Mouse (Mus musculus) embryo, embryonic 9.5 days (tissue): ENCODE measurements around the gene Pde6h.
"Not testable (repeated sequence)": the region's sequence is repeated elsewhere in the genome, so short reads cannot be mapped to it uniquely, and the experiment has no call there.

Experiments
- DNase-seq: peaks from one replicate; pipeline ENCODE4 v3.0.0-alpha.2; 2017; ENCODE audit errors: extremely low spot score

The Pde6h gene

DNA sequence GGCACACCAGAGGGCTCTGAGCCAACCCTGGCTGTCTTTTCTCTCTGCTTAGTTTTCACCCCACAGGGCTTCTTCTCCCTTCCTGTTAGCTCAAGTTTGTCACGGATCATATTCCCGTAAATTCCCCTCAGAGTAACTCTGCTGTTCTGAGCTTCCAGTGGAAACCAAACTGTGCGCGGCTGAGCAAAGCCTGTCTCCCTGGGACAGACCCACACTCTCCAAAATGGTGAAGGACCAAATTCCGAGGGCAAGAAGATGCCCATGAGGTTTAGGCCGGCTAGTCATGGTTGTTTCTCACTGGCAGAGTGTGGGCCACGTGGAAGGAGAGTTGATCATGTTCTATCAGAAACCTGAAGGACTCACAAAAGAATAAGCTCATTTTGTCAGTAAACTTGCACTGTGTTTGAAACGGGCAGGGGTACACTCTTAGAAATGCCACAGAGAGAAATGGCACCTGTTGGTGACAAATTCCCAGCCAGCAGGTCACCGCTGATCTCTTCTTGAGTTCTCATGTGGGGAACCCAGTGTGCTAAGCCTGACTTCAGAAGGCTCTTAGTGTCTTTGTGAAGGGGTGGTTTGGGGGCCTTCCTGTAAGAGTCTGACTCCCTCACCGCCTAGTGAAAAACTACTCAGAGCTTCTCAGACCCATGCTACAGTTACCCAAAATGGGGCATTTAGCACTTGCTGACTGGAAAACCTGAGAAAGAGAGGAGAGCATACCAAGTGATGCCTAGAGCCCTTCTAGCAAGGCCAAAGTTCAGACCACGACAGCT lies 16.7 kb downstream of the Pde6h start:
- DNase-seq, result no peak

DNA sequence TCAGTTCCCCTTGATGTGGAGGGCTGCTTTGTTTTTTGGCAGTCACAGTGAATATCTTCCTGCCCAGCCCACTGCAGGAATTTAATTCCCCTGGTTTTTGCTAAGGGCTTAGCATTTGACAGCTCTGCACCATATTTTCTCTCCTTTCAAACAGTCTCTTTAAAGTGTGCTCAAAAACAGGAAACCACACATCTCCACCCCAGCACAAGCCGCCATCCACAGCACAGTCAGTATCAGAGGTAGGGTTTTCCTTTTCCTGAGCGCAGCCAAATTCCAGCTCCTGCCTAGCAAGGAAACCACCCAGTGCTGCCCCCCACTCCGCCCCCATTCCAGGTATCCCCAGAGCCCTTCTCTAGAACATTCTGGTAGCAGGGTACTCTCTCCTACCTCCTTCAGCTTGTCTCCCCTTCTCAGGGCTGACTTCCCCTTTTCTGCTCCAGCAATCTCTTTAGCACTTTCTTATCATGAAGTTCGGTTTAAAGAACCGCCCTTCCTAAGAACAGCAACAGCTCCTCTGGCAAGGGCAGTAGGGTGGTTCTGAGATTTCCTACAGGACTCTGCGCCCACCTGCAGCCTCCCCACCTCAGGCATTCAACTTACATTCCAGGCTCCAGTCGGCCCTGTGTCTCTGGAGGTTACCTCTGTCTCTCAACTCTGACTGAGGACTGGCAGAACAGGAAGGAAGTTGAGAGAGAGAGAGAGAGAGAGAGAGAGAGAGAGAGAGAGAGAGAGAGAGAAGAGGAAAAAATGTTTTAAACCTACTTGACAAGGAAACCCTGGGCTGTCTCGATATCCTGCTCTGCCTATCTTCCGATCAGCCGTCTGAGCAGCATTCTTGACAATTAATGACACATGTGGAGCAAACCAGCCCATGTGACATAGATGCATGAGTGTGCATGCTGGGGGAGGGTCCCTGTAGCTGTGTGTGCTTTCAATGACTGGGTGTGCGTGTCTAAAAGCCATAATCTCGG lies 17.7 kb downstream of the Pde6h start, which contains the start of gene Arhgdib:
Gene Arhgdib (minus strand): TSS at position 849 of the 971 bp plus-strand sequence.
- no peak for DNase-seq

- no peak for DNase-seq
Measured at GRCm38 (mm10) chr6:136942280-136942679, 18.6 kb downstream of the Pde6h start.

DNA sequence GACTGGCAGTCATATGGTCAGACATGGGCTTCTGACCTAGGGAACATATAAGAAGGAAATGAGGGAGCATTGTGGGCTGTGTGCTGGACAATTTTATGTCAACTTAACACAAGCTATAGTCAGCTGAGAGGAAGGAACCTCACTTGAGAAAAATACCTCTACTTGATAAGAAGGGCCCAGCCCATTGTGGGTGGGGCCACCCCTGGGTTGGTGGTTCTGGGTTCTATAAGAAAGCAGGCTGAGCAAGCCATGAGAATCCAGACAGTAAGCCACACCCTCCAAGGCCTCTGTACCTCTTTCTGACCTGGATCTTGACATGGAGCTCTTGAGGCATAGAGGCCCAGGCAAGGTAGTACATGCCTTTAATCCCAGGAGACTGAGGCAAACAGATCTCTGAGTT lies 19.8 kb downstream of the Pde6h start:
- no peak for DNase-seq

- no peak for DNase-seq
Measured at GRCm38 (mm10) chr6:136944511-136944910, 20.9 kb downstream of the Pde6h start.

DNA sequence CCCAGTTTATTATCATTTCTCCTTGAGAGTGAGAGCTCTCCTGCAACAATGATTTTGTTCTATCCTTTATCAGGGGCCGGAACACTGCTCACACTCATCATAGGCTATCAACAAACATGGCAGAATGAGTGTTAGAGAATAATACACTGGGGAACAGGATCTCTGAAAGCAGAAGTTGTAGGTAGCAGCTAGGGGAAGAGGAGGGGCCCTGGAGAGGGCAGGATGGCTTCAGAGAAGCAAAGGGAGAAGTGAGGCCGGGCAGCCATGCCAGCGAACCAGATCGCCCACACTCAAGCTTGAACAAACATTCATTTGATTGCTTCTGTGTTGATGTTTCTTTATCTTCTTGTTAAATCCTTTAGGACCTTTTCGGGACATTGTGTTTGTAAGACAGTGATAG lies 22.6 kb downstream of the Pde6h start:
- no peak for DNase-seq

GRCm38 (mm10) chr6:136946943-136947342 lies 23.3 kb downstream of the Pde6h start:
- DNase-seq, result no peak

DNA sequence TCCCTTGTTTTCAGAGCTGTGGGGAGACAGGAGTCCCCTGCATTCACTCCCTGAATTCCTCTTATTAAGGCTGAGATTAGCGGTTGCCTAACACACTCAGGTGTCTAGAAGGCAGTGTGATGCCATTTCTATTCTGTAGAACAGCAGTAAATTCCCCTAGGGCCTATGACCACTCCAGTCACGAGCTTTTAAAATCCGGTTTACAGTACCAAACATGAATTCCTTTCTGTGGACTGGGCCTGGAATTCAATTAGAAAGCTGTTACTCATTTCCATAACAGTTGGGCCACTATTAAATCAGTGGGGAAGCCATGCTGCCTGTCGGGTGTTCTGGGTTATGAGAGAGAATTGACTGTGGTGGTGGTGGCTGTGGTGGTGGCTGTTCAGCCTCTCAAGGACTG lies 24.1 kb downstream of the Pde6h start:
- DNase-seq, result no peak

GRCm38 (mm10) chr6:136950171-136950570 lies 26.5 kb downstream of the Pde6h start:
- no peak for DNase-seq

DNA sequence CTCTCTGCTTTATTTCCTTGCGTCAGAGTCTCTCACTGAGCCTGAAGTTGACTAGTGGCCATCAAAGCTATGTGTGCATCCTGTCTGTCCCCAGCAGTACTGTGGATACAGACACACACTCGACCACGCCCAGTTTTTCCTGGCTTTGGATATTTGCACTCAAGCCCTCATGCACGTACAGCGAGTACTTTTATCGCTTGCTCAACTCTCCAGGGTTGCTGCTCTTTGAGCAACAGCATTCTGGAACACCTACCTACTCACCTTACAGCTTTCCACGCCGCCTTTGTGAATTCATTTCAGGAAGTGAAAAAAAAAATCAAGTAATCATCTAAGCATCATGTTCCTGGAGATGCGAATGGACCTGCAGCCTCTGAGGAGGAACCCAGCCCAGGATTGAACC lies 29.3 kb downstream of the Pde6h start:
- no peak for DNase-seq

DNA sequence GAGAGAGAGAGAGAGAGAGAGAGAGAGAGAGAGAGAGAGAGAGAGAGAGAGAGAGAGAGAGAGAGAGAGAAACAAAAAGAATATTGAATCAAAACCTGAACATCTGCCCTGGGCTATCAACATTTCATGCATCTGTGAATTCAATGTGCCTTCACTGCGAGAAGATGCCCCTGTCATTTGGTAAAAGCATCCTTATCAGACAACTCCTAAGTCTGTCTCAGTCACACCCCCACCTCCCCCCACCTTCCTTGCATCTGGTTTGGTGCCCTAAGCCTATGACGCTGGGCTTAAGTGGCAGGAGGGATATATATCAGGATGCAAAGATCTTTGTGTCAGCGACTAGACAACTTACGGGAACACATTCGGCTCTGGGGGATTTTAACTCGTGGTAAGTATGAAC lies 30.6 kb downstream of the Pde6h start:
- no peak for DNase-seq

GRCm38 (mm10) chr6:136954715-136955114 lies 31.1 kb downstream of the Pde6h start:
- no peak for DNase-seq

DNA sequence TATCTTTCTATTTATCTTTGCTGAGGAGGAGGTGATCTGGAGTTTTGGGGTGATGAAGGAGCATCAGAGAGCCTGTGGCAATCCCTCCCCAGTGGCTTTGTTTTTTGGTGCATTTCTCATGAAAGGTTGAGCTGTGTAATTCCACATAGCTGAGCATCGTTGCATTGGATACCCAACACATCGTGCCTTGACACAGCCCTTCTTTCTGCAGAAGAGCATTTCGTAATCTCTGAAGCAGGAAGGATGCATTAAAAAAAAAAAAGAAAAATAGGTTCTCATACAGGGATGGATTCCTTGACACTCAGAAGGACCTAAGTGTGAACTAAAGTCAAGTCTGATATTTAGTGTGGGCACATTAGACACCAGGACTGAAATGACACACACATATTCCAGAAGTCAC lies 31.6 kb downstream of the Pde6h start:
- no peak for DNase-seq

- no peak for DNase-seq
Measured at GRCm38 (mm10) chr6:136957062-136957461, 33.4 kb downstream of the Pde6h start.

- DNase-seq, result no peak
Measured at GRCm38 (mm10) chr6:136959131-136959530, 35.5 kb downstream of the Pde6h start.

- no peak for DNase-seq
Measured at GRCm38 (mm10) chr6:136962957-136963356, 39.3 kb downstream of the Pde6h start.

DNA sequence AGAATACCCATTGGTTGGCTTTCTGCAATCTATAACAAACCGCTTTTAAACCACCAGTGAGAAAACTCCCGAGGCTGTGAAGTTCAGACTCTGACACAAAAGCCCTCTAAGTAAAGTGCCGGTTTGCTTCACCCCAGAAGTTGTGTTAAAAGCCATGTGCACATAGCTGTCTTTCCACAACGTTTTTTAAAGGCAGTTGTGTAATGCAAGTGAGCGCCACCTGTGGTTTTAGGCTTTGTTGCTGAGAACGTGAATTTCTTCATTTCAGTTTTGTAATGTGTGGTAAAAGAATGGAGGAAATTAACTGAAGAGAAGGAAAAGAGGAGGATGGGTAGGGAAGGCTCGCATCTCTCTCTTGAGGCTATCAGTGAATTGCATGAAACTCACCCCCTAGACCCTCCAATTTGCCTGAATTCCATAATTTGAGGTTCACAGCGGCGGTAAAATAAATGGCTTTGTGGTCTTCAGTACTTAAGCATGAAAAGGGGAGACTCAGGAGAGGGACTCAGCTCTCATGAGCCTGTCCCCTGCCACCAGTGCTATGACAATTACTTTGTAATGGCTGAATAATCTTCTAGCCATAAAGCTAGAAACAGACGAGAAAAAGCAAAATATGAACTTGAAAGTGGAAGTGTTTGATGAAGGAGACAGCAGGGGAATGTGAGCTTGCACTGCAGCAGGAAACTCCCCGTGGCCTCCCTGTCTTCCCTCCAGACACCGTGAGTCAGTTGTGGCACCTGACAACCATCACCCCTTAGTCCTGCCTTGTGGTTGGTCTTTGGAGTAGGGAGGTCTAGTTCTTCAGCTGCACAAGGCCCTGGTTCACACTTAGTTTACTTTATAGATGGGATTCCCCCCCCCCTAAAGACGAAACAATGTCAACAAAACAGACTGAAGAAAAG lies 41.2 kb downstream of the Pde6h start:
- no peak for DNase-seq

GRCm38 (mm10) chr6:136965912-136966311 lies 42.3 kb downstream of the Pde6h start:
- no peak for DNase-seq

- DNase-seq, result no peak
Measured at GRCm38 (mm10) chr6:136967466-136967865, 43.8 kb downstream of the Pde6h start.

DNA sequence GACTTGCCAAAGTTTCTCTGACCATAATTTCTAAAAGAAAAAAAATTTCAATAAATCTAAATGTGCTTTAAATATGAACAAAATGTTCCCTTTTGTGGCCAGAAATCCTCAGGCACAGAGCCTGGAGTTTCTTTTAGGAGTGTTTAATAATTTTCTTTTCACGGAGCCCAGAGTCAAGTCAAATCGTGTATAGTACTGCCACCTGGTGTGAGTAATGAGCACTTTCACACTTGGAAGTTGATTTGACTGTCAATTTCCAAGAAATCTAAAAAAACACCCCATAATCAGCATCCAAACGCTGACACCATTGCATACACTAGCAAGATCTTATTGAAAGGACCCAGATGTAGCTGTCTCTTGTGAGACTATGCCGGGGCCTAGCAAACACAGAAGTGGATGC lies 45.2 kb downstream of the Pde6h start:
- not testable (repeated sequence) for DNase-seq

DNA sequence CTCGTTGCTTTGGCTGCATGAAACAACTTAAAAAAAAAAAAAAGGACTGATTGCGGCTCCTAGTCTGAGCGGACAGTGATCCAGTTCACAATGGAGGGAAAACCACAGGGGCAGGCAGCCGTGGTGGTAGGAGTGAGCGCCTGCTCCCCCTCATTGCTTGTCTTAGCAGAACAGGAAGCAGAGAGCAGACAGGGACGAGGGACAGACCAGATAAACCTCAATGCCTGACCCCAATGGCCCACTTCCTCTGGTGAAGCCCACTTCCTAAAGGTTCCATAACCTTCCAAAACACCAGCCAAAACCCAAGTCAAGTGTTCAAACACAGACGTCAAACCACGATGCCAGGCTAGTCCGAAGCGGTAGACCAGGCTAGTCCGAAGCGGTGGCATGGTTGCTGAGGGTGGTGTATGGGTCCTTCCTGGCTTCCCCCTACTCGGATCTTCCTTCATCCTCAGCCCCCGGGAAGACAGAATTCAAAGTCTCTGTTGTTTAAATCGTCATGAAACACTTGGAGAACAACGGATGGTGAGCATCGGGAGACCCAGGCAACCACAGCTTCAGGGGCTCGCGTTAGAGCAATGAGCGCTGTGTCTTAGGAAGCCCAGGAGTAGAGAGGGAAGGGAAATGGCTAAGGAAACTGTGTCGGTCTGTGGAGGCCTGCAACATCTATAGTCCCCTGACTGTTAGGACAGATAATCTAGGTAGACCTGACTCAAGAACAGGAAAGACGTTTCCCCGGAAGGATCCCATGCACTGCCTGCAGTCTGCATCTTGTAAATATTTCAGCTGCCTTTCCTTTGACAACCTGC lies 55.8 kb downstream of the Pde6h start:
- no peak for DNase-seq
